ENCODE assay signal across 11 mouse cellular contexts in genomic region chr3:121240362-121241040, GRCm38 (mm10). TPM values are rescaled to one million over a fixed set of nuclear protein-coding genes. Genes with fewer than 3 reads are reported as not detected.
DNase-seq lines count a peak whose midpoint lies in the region; ATAC-seq and TF ChIP-seq lines count a peak whose summit lies in the region.
"Had no signal": no experiment of that assay in that cellular context is flagged by ENCODE, and none has a peak within 500 bp of the region (broad histone marks: within the 10 kb centered on the region; RNA-seq: fewer than 3 reads in every experiment).

No protein-coding gene starts in this region.

- no peak overlapping the region for H3K9ac ChIP-seq in heart, embryonic 14.5 days (ENCODE audit: low read length)
- H3K9ac ChIP-seq in forebrain, embryonic 14.5 days (ENCODE audit: low read length) = no peak overlapping the region
- H3K9ac ChIP-seq in midbrain, embryonic 11.5 days (ENCODE audit: low read length) = no peak overlapping the region

- H3K4me3 ChIP-seq in heart, embryonic 14.5 days (ENCODE audit: control insufficient read depth in 1 of 2, insufficient read depth in 1 of 2, low read depth in 1 of 2, low read length in 2 of 2) = no peak overlapping the region
- H3K4me3 ChIP-seq in forebrain, embryonic 14.5 days (ENCODE audit: low read depth, low read length) = no peak overlapping the region
- H3K4me3 ChIP-seq in midbrain, embryonic 11.5 days (ENCODE audit: low read depth, low read length) = no peak overlapping the region
- H3K4me3 ChIP-seq: erythroblast, embryonic 14.5 days had no signal

- H3K27ac ChIP-seq in heart, embryonic 14.5 days (replicated peaks in 1 of 2; ENCODE audit: control insufficient read depth in 1 of 2, insufficient read depth in 1 of 2, low read depth in 2 of 2, low read length in 2 of 2) = no peak overlapping the region
- H3K27ac ChIP-seq in forebrain, embryonic 14.5 days (ENCODE audit: low read depth, low read length) = peak overlapping the region; percentile 67
- H3K27ac ChIP-seq in midbrain, embryonic 11.5 days (ENCODE audit: low read depth, low read length) = no peak overlapping the region; the same call in 1 of the 2 replicates
- H3K27ac ChIP-seq: macrophage had no signal

- in situ Hi-C loops in Patski (cut with MboI; ENCODE audit: low pct_unique_long_range_greater_than_20kb) = no loop called here

- H3K4me1 ChIP-seq in heart, embryonic 14.5 days (ENCODE audit: control insufficient read depth in 2 of 2, insufficient read depth in 2 of 2, low read length in 2 of 2) = peaks cover 4 to 9% of the 10 kb centered on the region in 2 experiments
- 0 out of 2 replicates have a peak, but pooled peaks cover 2% of the 10 kb centered on the region for H3K4me1 ChIP-seq in forebrain, embryonic 14.5 days (ENCODE audit: control insufficient read depth, insufficient read depth, low read length)
- peaks cover 8% of the 10 kb centered on the region; the same call in 1 of the 2 replicates for H3K4me1 ChIP-seq in midbrain, embryonic 11.5 days (ENCODE audit: control insufficient read depth, insufficient read depth, low read length)

- H3K36me3 ChIP-seq in heart, embryonic 14.5 days (ENCODE audit: control insufficient read depth, insufficient read depth, low read length) = no peaks in the 10 kb centered on the region
- H3K36me3 ChIP-seq in forebrain, embryonic 14.5 days (ENCODE audit: control insufficient read depth, insufficient read depth, low read length) = no peaks in the 10 kb centered on the region
- H3K36me3 ChIP-seq in midbrain, embryonic 11.5 days (ENCODE audit: control insufficient read depth, insufficient read depth, low read length) = no peaks in the 10 kb centered on the region

- intact Hi-C loops in left cerebral cortex, postnatal 14 days (cut with DNase I) = no loop called here

- POLR2A ChIA-PET in Patski (lab: Charles Lee) = no interaction called here

- DNase-seq in heart, postnatal 4 days = no peak
- no peak for DNase-seq in Patski (ENCODE audit: low read depth, low spot score)
- DNase-seq in forebrain, embryonic 14.5 days (ENCODE audit: low spot score) = peak; percentile 56
- peak; percentile 88 for DNase-seq in midbrain, embryonic 11.5 days (ENCODE audit: low spot score, missing footprints)
- DNase-seq in testis, postnatal 14 days (ENCODE audit: low spot score) = no peak
- DNase-seq in left cerebral cortex, postnatal 14 days (ENCODE audit: low spot score in 2 of 2) = no peak
- no peak for DNase-seq in cerebellum, postnatal 10 days
- DNase-seq: heart, postnatal 14 days had no signal

- CTCF ChIA-PET in Patski (lab: Charles Lee) = interaction anchor here (1.0 to 1.8 kb wide), 5 partner anchors 14 to 34 kb away, joined by 3 to 6 read pairs (median 4); no protein-coding TSS in a partner anchor

- no peaks in the 10 kb centered on the region for H3K27me3 ChIP-seq in heart, embryonic 14.5 days (ENCODE audit: control insufficient read depth, insufficient read depth, low read length)
- no peaks in the 10 kb centered on the region for H3K27me3 ChIP-seq in Patski
- H3K27me3 ChIP-seq in forebrain, embryonic 14.5 days (replicated peaks; ENCODE audit: control insufficient read depth, insufficient read depth, low read length) = no peaks in the 10 kb centered on the region
- no peaks in the 10 kb centered on the region for H3K27me3 ChIP-seq in midbrain, embryonic 11.5 days (ENCODE audit: control insufficient read depth, insufficient read depth, low read length)

- ATAC-seq in heart, embryonic 14.5 days (ENCODE audit: insufficient number of reproducible peaks, insufficient read depth, low FRiP score, low read depth) = no peak
- ATAC-seq in Patski = peak; percentile 41
- ATAC-seq in forebrain, embryonic 14.5 days = peak; percentile 87
- peak; percentile 79 for ATAC-seq in midbrain, embryonic 11.5 days (ENCODE audit: low FRiP score)

- no peak for TF ChIP-seq CTCF in Patski (IDR thresholded peaks at IDR 0.05)

- 0 out of 2 replicates have a peak overlapping the region, but pooled peaks have one; percentile 11 for H3K4me2 ChIP-seq in heart, embryonic 14.5 days (ENCODE audit: low read length)
- no peak overlapping the region for H3K4me2 ChIP-seq in forebrain, embryonic 14.5 days (ENCODE audit: low read length)
- H3K4me2 ChIP-seq in midbrain, embryonic 11.5 days = no peak overlapping the region

- H3K9me3 ChIP-seq in heart, embryonic 14.5 days (ENCODE audit: control insufficient read depth, low read length) = no peaks in the 10 kb centered on the region
- no peaks in the 10 kb centered on the region for H3K9me3 ChIP-seq in forebrain, embryonic 14.5 days (replicated peaks; ENCODE audit: control insufficient read depth, low read length)
- no peaks in the 10 kb centered on the region for H3K9me3 ChIP-seq in midbrain, embryonic 11.5 days (ENCODE audit: control insufficient read depth, low read length)

- WGBS in heart, embryonic 14.5 days = 30% methylated on average over 8 of the region's 8 CpGs
- 8% methylated on average over 8 of the region's 8 CpGs for WGBS in forebrain, embryonic 14.5 days
- WGBS in midbrain, embryonic 11.5 days = 34% methylated on average over 8 of the region's 8 CpGs

RNA-seq across cellular contexts. Expression of gene Tmem56, which starts 42.4 kb away (rescaled TPM):
- 1.3 and 1.5 TPM in 2 replicates for polyA plus RNA-seq in heart, embryonic 14.5 days (2014; fragmentation: Nextera tagmentation; extraction: Ambion mirVana)
- 1 to 10 TPM in 1 of 2 experiments, under 1 TPM in 1; 0.69 to 1.7 TPM for total RNA-seq in heart, postnatal 4 days (2021)
- polyA plus RNA-seq in Patski (2021) = 0.10 TPM
- 2.5 and 3.8 TPM in 2 replicates for polyA plus RNA-seq in forebrain, embryonic 14.5 days (2014; fragmentation: Nextera tagmentation; extraction: Ambion mirVana)
- 1.2 and 1.5 TPM in 2 replicates for polyA plus RNA-seq in midbrain, embryonic 11.5 days (2014; fragmentation: Nextera tagmentation; extraction: Ambion mirVana)
- total RNA-seq in left cerebral cortex, postnatal 14 days (2021) = 10 to 100 TPM; 31.1 to 34.4 TPM
- polyA plus RNA-seq: macrophage had no signal

RNA-seq across cellular contexts. Expression of gene Alg14, which starts 51.1 kb away (rescaled TPM):
- 41.9 and 43.7 TPM in 2 replicates for polyA plus RNA-seq in heart, embryonic 14.5 days (2014; fragmentation: Nextera tagmentation; extraction: Ambion mirVana)
- 10 to 100 TPM; 21.9 to 24.7 TPM for total RNA-seq in heart, postnatal 4 days (2021)
- 53.5 TPM for polyA plus RNA-seq in Patski (2021)
- polyA plus RNA-seq in forebrain, embryonic 14.5 days (2014; fragmentation: Nextera tagmentation; extraction: Ambion mirVana) = 40.9 and 46.6 TPM in 2 replicates
- polyA plus RNA-seq in midbrain, embryonic 11.5 days (2014; fragmentation: Nextera tagmentation; extraction: Ambion mirVana) = 37.6 and 38.0 TPM in 2 replicates
- total RNA-seq in left cerebral cortex, postnatal 14 days (2021) = 10 to 100 TPM; 17.1 to 18.5 TPM

Comparison
In these comparisons a context has a peak if more than half of its experiments do, and no peak if none do; other contexts are left out.
1. DNase-seq: peak in forebrain, embryonic 14.5 days (single experiment) and midbrain, embryonic 11.5 days (single experiment); none in heart, postnatal 4 days (single experiment), Patski (single experiment), testis, postnatal 14 days (single experiment), left cerebral cortex, postnatal 14 days (0 of 2) and cerebellum, postnatal 10 days (0 of 2).